Mouse (Mus musculus): ENCODE measurements around the gene Ckm. TPM values are rescaled to one million over a fixed set of nuclear protein-coding genes. Genes with fewer than 3 reads are reported as not detected.

Gene Ckm
- polyA plus RNA-seq, 1 experiment from 2014 or later = 42.1 TPM

DNA sequence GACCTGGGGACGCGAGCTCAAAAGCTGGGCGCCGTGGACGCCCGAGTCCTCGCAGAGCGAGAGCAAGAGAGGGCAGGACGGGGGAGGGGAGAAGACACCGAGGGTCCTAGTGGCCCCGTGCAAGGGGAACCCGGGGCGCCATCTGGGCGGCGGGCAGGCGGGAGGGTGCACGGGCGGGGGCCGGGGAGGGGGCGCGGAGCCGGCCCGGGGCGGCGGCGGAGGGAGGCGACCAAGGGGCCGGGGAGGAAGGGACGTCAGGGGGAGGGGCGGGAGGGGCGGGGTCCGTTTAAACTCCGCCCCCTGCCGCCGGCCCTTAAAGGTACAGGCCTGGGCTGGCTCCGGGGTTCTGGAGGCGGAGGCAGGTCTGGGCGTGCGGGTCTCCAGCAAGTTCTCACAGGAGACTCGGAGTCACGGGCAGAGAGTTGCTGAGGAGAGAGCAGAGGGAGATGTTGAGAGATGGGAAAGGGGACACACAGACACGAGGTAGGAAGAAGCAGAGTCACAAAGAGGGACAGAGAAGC is 54.1 kb downstream of the Ckm start, which contains the start of gene Mark4:
TSS of gene Mark4 (minus strand) at position 231 of the 521 bp plus-strand sequence.
- DNase-seq (ENCODE audit: low spot score) (peak; percentile 88), ATAC-seq (ENCODE audit: low FRiP score, low TSS enrichment) (peak; percentile 88)
- H3K9ac ChIP-seq (ENCODE audit: low read length) = peak within 1 kb of the TSS; percentile 93
- no peak for TF ChIP-seq EP300 (optimal IDR thresholded peaks at IDR 0.05)
- TF ChIP-seq CTCF (IDR thresholded peaks at IDR 0.05; ENCODE audit: low read depth) = no peak
- H3K4me1 ChIP-seq (replicated peaks; ENCODE audit: control insufficient read depth, insufficient read depth) = 0 out of 2 replicates have a peak, but pooled peaks cover 4% of the 10 kb centered on the region
- H3K36me3 ChIP-seq (ENCODE audit: control insufficient read depth, insufficient read depth, low read length) = no peaks in the 10 kb centered on the region
- no peaks in the 10 kb centered on the region for H3K27me3 ChIP-seq (ENCODE audit: control insufficient read depth, insufficient read depth, low read length)
- H3K4me3 ChIP-seq (ENCODE audit: low read depth, low read length) = peak within 1 kb of the TSS; percentile 78
- peak within 1 kb of the TSS; percentile 96 for H3K4me2 ChIP-seq (replicated peaks; ENCODE audit: low read depth)
- WGBS = under 1% methylated on average over 18 of the region's 42 CpGs
- H3K27ac ChIP-seq (replicated peaks) = peak within 1 kb of the TSS; percentile 81
- no peaks in the 10 kb centered on the region for H3K9me3 ChIP-seq (ENCODE audit: control insufficient read depth, low read length)

DNA sequence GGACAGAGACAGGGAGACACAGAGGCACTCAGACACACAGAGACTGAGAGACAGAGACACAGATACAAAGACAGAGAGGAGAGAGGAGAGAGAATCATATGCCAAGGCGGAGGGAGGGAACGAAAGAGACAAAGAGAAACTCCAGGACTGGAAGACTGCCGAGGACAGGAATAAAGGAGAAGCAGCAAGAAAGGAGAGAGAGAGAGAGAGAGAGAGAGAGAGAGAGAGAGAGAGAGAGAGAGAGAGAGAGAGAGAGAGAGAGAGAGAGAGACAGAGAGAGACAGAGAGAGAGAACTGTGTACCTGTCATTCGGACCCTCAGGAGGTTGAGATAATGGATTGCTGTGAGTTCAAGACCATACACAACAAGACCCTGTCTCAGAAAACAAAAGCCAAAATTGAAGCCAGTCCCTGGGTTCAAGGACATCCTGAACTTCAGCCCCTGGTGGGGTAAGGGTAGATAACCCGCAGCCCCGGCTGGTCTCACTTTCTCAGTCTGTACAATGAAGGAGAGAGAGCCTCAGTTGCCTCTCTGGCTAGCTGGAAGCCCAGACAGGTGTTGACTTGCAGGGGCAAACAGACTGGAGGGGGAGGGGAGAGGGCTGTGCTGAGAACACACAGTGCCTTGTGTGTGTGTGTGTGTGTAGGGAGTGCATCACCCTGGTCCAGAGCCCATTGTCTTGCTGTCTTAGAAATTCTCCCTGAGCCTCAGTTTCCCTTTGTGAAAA is 54.7 kb downstream of the Ckm start:
- 0 out of 2 replicates have a peak, but pooled peaks cover 4% of the 10 kb centered on the region for H3K4me1 ChIP-seq (replicated peaks; ENCODE audit: control insufficient read depth, insufficient read depth)
- H3K27ac ChIP-seq (replicated peaks) = peak overlapping the region; percentile 81
- H3K9ac ChIP-seq (ENCODE audit: low read length) = peak overlapping the region; percentile 57
- H3K4me3 ChIP-seq (ENCODE audit: low read depth, low read length) = peak overlapping the region; percentile 78
- ATAC-seq (ENCODE audit: low FRiP score, low TSS enrichment) (no peak), DNase-seq (ENCODE audit: low spot score) (no peak)
- H3K27me3 ChIP-seq (ENCODE audit: control insufficient read depth, insufficient read depth, low read length) = no peaks in the 10 kb centered on the region
- H3K4me2 ChIP-seq (replicated peaks; ENCODE audit: low read depth) = peak overlapping the region; percentile 96
- 17% methylated on average over 6 of the region's 6 CpGs for WGBS
- TF ChIP-seq CTCF (IDR thresholded peaks at IDR 0.05; ENCODE audit: low read depth) = no peak
- TF ChIP-seq EP300 (optimal IDR thresholded peaks at IDR 0.05) = no peak
- no peaks in the 10 kb centered on the region for H3K9me3 ChIP-seq (ENCODE audit: control insufficient read depth, low read length)
- H3K36me3 ChIP-seq (ENCODE audit: control insufficient read depth, insufficient read depth, low read length) = no peaks in the 10 kb centered on the region

DNA sequence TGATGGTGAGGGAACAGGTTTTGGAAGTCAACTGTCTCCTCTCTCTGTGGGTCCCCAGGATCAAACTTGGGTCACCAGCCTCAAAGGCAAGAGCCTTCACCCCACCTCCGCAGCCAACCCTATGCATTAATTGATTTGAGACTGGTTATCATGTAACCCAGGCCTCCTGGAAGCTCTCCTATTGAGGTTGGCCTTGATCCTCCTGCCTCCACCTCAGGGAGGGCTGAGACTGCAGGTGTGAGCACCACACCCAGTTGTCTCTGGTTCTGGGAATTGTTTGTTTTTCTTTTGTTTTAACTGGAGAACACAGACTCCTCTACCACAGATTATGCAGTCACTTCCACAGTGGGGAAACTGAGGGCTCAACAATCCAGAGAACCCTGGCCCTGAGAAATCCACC is 55.9 kb downstream of the Ckm start:
- Histone ChIP-seq H3K27ac (replicated peaks) (no peak overlapping the region), H3K27me3 (ENCODE audit: control insufficient read depth, insufficient read depth, low read length) (no peaks in the 10 kb centered on the region), H3K4me3 (ENCODE audit: low read depth, low read length) (no peak overlapping the region), H3K36me3 (ENCODE audit: control insufficient read depth, insufficient read depth, low read length) (no peaks in the 10 kb centered on the region), H3K4me1 (replicated peaks; ENCODE audit: control insufficient read depth, insufficient read depth) (0 out of 2 replicates have a peak, but pooled peaks cover 4% of the 10 kb centered on the region), H3K9me3 (ENCODE audit: control insufficient read depth, low read length) (no peaks in the 10 kb centered on the region), H3K4me2 (replicated peaks; ENCODE audit: low read depth) (no peak overlapping the region), H3K9ac (ENCODE audit: low read length) (no peak overlapping the region)
- no peak for ATAC-seq (ENCODE audit: low FRiP score, low TSS enrichment)
- no peak for TF ChIP-seq CTCF (IDR thresholded peaks at IDR 0.05; ENCODE audit: low read depth)
- TF ChIP-seq EP300 (optimal IDR thresholded peaks at IDR 0.05) = no peak
- 61% methylated on average over 1 of the region's 1 CpGs for WGBS
- no peak for DNase-seq (ENCODE audit: low spot score)

DNA sequence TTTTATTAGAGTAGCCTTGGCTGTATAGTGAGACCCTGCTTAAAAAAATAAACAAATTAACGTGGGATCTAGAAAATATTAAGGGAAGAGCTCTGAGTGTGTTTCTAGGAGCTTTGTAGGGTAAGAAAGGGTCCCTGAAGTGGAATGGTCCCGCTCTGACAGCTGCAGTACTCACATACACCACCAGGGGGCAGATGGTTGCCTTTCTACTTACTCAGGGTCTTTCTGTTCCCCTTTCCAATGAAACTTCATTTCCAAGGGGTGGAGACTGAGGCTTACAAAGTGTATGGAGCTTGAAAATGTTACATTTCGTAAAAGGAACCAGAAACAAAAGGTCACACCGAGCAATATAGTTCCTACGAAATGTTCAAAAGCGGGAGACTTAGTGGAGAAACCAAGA is 56.9 kb downstream of the Ckm start:
- DNase-seq (ENCODE audit: low spot score) = peak; percentile 74
- H3K4me2 ChIP-seq (replicated peaks; ENCODE audit: low read depth) = no peak overlapping the region
- WGBS = 9% methylated on average over 6 of the region's 6 CpGs

DNA sequence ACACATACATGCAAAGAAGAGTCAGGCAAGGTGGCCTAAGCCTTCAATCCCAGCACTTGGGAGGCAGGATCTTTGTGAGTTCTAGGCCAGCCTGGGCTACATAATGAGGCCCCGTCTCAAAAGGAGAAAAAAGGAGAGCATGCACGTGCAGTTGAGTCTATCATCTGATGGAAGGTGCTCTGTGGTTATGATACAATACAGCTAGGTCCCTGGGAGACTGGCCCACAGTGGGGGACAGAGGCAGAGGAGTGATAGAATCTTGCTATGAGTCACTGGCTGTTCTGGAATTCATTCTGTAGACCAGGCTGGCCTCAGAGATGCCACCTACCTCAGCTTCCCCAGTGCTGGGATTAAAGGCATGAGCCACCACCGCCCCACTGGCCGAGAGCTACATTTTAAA is 57.9 kb downstream of the Ckm start:
- Histone ChIP-seq H3K9ac (ENCODE audit: low read length) (no peak overlapping the region), H3K27me3 (ENCODE audit: control insufficient read depth, insufficient read depth, low read length) (no peaks in the 10 kb centered on the region), H3K27ac (replicated peaks) (no peak overlapping the region), H3K9me3 (ENCODE audit: control insufficient read depth, low read length) (no peaks in the 10 kb centered on the region), H3K4me2 (replicated peaks; ENCODE audit: low read depth) (no peak overlapping the region), H3K36me3 (ENCODE audit: control insufficient read depth, insufficient read depth, low read length) (no peaks in the 10 kb centered on the region), H3K4me3 (ENCODE audit: low read depth, low read length) (no peak overlapping the region), H3K4me1 (replicated peaks; ENCODE audit: control insufficient read depth, insufficient read depth) (0 out of 2 replicates have a peak, but pooled peaks cover under 1% of the 10 kb centered on the region)
- 71% methylated on average over 4 of the region's 4 CpGs for WGBS
- DNase-seq (ENCODE audit: low spot score) (no peak), ATAC-seq (ENCODE audit: low FRiP score, low TSS enrichment) (no peak)
- no peak for TF ChIP-seq EP300 (optimal IDR thresholded peaks at IDR 0.05)
- no peak for TF ChIP-seq CTCF (IDR thresholded peaks at IDR 0.05; ENCODE audit: low read depth)

More for the DNA sequence above, 56.9 kb downstream of the Ckm start:
- Histone ChIP-seq H3K4me3 (ENCODE audit: low read depth, low read length) (no peak overlapping the region), H3K36me3 (ENCODE audit: control insufficient read depth, insufficient read depth, low read length) (no peaks in the 10 kb centered on the region), H3K27me3 (ENCODE audit: control insufficient read depth, insufficient read depth, low read length) (no peaks in the 10 kb centered on the region), H3K9ac (ENCODE audit: low read length) (no peak overlapping the region), H3K27ac (replicated peaks) (no peak overlapping the region), H3K4me1 (replicated peaks; ENCODE audit: control insufficient read depth, insufficient read depth) (0 out of 2 replicates have a peak, but pooled peaks cover 4% of the 10 kb centered on the region), H3K9me3 (ENCODE audit: control insufficient read depth, low read length) (no peaks in the 10 kb centered on the region)
- ATAC-seq (ENCODE audit: low FRiP score, low TSS enrichment) = no peak
- peak; percentile 95 for TF ChIP-seq CTCF (IDR thresholded peaks at IDR 0.05; ENCODE audit: low read depth)
- TF ChIP-seq EP300 (optimal IDR thresholded peaks at IDR 0.05) = no peak

DNA sequence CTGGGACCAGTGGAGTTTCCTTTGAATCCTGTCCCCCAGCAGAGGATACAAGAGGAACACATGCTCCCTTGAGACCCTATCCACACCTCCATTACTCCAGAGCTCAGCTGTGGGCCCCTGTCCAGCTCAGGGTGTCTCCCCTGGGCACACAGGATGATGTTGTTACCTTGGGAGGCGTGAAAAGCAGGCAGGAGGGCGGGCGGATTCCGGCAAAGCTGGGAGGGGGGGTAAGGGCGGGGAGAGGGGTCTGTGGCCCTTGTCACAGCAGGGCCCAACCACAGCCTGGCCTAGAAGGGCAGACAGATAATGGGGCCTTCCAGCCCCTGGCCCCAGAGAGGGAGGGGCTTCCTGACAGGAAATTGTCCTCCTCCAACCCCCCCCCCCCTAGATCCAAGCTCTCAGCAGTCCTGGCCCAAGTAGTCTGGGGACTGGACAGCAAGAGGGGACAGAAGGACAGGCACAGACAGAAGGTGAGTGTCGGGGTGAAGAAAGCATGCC is 58.4 kb downstream of the Ckm start, which contains the start of gene Exoc3l2:
TSS of gene Exoc3l2 (plus strand) at position 448 of the 498 bp plus-strand sequence.
- TF ChIP-seq CTCF (IDR thresholded peaks at IDR 0.05; ENCODE audit: low read depth) (no peak), EP300 (optimal IDR thresholded peaks at IDR 0.05) (no peak)
- no peak for ATAC-seq (ENCODE audit: low FRiP score, low TSS enrichment)
- Histone ChIP-seq H3K27me3 (ENCODE audit: control insufficient read depth, insufficient read depth, low read length) (no peaks in the 10 kb centered on the region), H3K36me3 (ENCODE audit: control insufficient read depth, insufficient read depth, low read length) (no peaks in the 10 kb centered on the region), H3K9me3 (ENCODE audit: control insufficient read depth, low read length) (no peaks in the 10 kb centered on the region), H3K4me3 (ENCODE audit: low read depth, low read length) (no peak within 1 kb of the TSS), H3K9ac (ENCODE audit: low read length) (no peak within 1 kb of the TSS), H3K4me2 (replicated peaks; ENCODE audit: low read depth) (no peak within 1 kb of the TSS), H3K27ac (replicated peaks) (no peak within 1 kb of the TSS), H3K4me1 (replicated peaks; ENCODE audit: control insufficient read depth, insufficient read depth) (no peaks in the 10 kb centered on the region)
- no peak for DNase-seq (ENCODE audit: low spot score)
- WGBS = 48% methylated on average over 6 of the region's 6 CpGs

Data from stomach, postnatal 0 days (tissue).